Mouse (Mus musculus) kidney, adult 2 months (tissue): ENCODE data around the gene Kcnk15.

Source experiments
- CTCF ChIP-seq: fragments of 200-500 bp; conservative IDR thresholded peaks from 2 replicates; pipeline ENCODE4 v1.5.1; 2011; ENCODE audit warnings: low read depth, mild to moderate bottlenecking, control low read depth, low read length, moderate library complexity, mixed read lengths; ENCODE audit not compliant: insufficient read depth, insufficient read length
- POLR2A ChIP-seq: fragments of 200-500 bp; IDR thresholded peaks from one replicate; pipeline ENCODE4 v1.6.1; 2011; ENCODE audit warnings: low read depth, low read length, control low read depth

GRCm38 (mm10) chr2:163825861-163826260 lies 27.6 kb upstream of the Kcnk15 start:
- TF ChIP-seq POLR2A (no peak), CTCF (no peak)
